Mouse (Mus musculus): ENCODE data around the gene Ddit4l. TPM values are rescaled to one million over a fixed set of nuclear protein-coding genes. Genes with fewer than 3 reads are reported as not detected.

Gene Ddit4l
- polyA plus RNA-seq, 1 experiment from 2014 or later: 7.7 TPM

DNA sequence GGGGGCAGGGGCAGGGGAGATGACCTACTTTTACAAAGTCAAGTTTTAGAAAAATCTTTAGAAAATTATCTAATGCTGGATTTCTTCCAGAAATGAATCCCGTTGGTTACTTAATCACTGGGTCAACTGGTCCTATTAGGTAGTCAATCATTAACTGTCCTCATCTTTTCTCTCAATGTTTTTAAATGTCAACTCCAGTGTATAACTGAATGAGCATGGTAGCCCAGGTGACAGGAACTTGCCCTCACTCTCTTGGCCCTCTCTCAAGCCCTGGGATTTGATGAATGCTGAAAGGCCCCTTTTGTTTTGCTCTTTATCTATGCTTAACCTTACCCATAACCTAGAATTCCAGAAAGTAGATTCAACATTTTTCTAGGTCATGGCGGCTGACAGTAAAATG, 9.4 kb upstream of the Ddit4l start:
- Histone ChIP-seq H3K27ac (ENCODE audit: low read length) (no peak overlapping the region), H3K36me3 (ENCODE audit: control insufficient read depth, insufficient read depth, low read length) (no peaks in the 10 kb centered on the region), H3K4me3 (ENCODE audit: low read depth, low read length) (no peak overlapping the region), H3K4me1 (ENCODE audit: control insufficient read depth, insufficient read depth, low read length) (no peaks in the 10 kb centered on the region), H3K9ac (ENCODE audit: low read depth, low read length) (no peak overlapping the region), H3K4me2 (ENCODE audit: low read length) (no peak overlapping the region), H3K27me3 (ENCODE audit: control insufficient read depth, insufficient read depth, low read depth, low read length) (no peaks in the 10 kb centered on the region), H3K9me3 (replicated peaks; ENCODE audit: control insufficient read depth, low read length, poor library complexity, severe bottlenecking) (no peaks in the 10 kb centered on the region)
- no peak for ATAC-seq
- 77% methylated on average over 2 of the region's 2 CpGs for WGBS

GRCm38 (mm10) chr3:137620540-137620939, 872 bp upstream of the Ddit4l start:
- Histone ChIP-seq H3K27me3 (ENCODE audit: control insufficient read depth, insufficient read depth, low read depth, low read length) (peaks cover 7% of the 10 kb centered on the region), H3K4me2 (ENCODE audit: low read length) (no peak overlapping the region), H3K27ac (ENCODE audit: low read length) (no peak overlapping the region), H3K36me3 (ENCODE audit: control insufficient read depth, insufficient read depth, low read length) (no peaks in the 10 kb centered on the region), H3K4me3 (ENCODE audit: low read depth, low read length) (no peak overlapping the region), H3K9me3 (replicated peaks; ENCODE audit: control insufficient read depth, low read length, poor library complexity, severe bottlenecking) (no peaks in the 10 kb centered on the region), H3K9ac (ENCODE audit: low read depth, low read length) (no peak overlapping the region), H3K4me1 (ENCODE audit: control insufficient read depth, insufficient read depth, low read length) (peaks cover 15% of the 10 kb centered on the region; the same call in 1 of the 2 replicates)
- WGBS: 90% methylated on average over 5 of the region's 5 CpGs
- ATAC-seq: no peak

DNA sequence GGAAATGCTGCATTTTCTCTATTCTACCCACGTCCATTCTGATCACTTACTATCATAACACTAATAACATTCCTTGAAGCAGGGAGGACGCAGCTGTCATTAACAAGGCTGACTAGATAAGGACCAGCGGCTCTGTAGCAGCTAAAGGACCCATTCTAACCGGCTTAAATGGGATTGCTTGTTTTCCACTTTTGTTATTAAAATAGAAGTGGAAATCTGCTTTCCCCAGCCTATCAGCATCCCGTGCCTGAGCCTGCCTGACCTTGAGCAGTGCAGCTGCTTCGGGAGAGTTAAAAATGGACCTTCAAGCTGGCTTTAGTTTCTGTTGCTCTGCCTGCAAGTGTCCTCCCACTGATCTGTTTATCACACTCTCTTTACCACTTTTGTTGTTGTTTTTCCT, 679 bp downstream of the Ddit4l start:
- Histone ChIP-seq H3K36me3 (ENCODE audit: control insufficient read depth, insufficient read depth, low read length) (no peaks in the 10 kb centered on the region), H3K9ac (ENCODE audit: low read depth, low read length) (no peak overlapping the region), H3K4me3 (ENCODE audit: low read depth, low read length) (no peak overlapping the region), H3K4me2 (ENCODE audit: low read length) (no peak overlapping the region), H3K9me3 (replicated peaks; ENCODE audit: control insufficient read depth, low read length, poor library complexity, severe bottlenecking) (no peaks in the 10 kb centered on the region), H3K27ac (ENCODE audit: low read length) (no peak overlapping the region), H3K27me3 (ENCODE audit: control insufficient read depth, insufficient read depth, low read depth, low read length) (peaks cover 7% of the 10 kb centered on the region), H3K4me1 (ENCODE audit: control insufficient read depth, insufficient read depth, low read length) (peaks cover 15% of the 10 kb centered on the region; the same call in 1 of the 2 replicates)
- WGBS: 12% methylated on average over 6 of the region's 6 CpGs
- no peak for ATAC-seq

DNA sequence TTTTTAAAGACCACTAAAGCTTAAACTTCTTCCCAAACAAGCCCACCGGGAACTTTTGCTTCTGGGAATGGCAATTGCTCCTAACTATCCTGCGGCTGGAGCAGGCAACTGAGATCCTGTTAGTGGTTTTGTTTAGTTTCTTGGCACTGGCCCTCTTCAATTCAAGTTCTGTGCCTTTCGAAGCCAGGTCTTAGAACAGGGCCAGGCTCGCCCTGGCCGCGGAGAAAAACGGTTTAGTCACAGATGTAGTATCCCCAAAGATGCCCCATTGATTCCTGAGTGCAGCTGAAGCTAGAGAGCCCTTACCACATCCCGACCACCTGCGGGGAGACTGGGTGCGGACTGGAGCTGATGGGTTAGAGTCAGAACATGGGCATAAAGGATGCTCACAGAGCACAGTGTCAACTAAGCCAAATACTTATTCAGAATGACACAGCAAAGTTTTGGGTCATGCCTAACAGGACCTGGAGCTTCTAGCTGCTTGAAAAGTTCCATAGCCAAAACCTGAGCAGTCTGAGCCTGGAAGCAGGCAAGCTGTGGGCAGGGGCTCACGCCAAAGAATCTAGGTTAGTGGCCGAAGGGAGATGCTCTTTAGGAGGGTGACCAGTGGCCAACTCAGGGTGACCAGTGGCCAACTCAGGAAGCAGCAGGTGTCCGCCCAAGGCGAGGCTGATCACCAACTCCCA, 1.6 kb downstream of the Ddit4l start:
- H3K4me2 ChIP-seq (ENCODE audit: low read length): peak overlapping the region; percentile 94
- peaks cover 15% of the 10 kb centered on the region; the same call in 1 of the 2 replicates for H3K4me1 ChIP-seq (ENCODE audit: control insufficient read depth, insufficient read depth, low read length)
- H3K27me3 ChIP-seq (ENCODE audit: control insufficient read depth, insufficient read depth, low read depth, low read length): peaks cover 7% of the 10 kb centered on the region
- peak overlapping the region; percentile 44 for H3K4me3 ChIP-seq (ENCODE audit: low read depth, low read length)
- ATAC-seq: peak; percentile 75
- no peak overlapping the region for H3K27ac ChIP-seq (ENCODE audit: low read length)
- H3K36me3 ChIP-seq (ENCODE audit: control insufficient read depth, insufficient read depth, low read length): no peaks in the 10 kb centered on the region
- WGBS: 18% methylated on average over 14 of the region's 14 CpGs
- H3K9ac ChIP-seq (ENCODE audit: low read depth, low read length): peak overlapping the region; percentile 56
- no peaks in the 10 kb centered on the region for H3K9me3 ChIP-seq (replicated peaks; ENCODE audit: control insufficient read depth, low read length, poor library complexity, severe bottlenecking)

- Histone ChIP-seq H3K9ac (ENCODE audit: low read depth, low read length) (peak overlapping the region; percentile 56), H3K9me3 (replicated peaks; ENCODE audit: control insufficient read depth, low read length, poor library complexity, severe bottlenecking) (no peaks in the 10 kb centered on the region), H3K27me3 (ENCODE audit: control insufficient read depth, insufficient read depth, low read depth, low read length) (peaks cover 7% of the 10 kb centered on the region), H3K4me3 (ENCODE audit: low read depth, low read length) (peak overlapping the region; percentile 44), H3K36me3 (ENCODE audit: control insufficient read depth, insufficient read depth, low read length) (no peaks in the 10 kb centered on the region), H3K27ac (ENCODE audit: low read length) (no peak overlapping the region), H3K4me1 (ENCODE audit: control insufficient read depth, insufficient read depth, low read length) (peaks cover 15% of the 10 kb centered on the region; the same call in 1 of the 2 replicates), H3K4me2 (ENCODE audit: low read length) (peak overlapping the region; percentile 94)
- WGBS: under 1% methylated on average over 46 of the region's 47 CpGs
- ATAC-seq: peak; percentile 88
These were observed 2.4 kb downstream of the Ddit4l start for GRCm38 (mm10) chr3:137623581-137624362.

- H3K9ac ChIP-seq (ENCODE audit: low read depth, low read length): no peak overlapping the region
- no peaks in the 10 kb centered on the region for H3K36me3 ChIP-seq (ENCODE audit: control insufficient read depth, insufficient read depth, low read length)
- H3K27me3 ChIP-seq (ENCODE audit: control insufficient read depth, insufficient read depth, low read depth, low read length): peaks cover 7% of the 10 kb centered on the region
- no peak overlapping the region for H3K27ac ChIP-seq (ENCODE audit: low read length)
- no peaks in the 10 kb centered on the region for H3K9me3 ChIP-seq (replicated peaks; ENCODE audit: control insufficient read depth, low read length, poor library complexity, severe bottlenecking)
- no peak overlapping the region for H3K4me3 ChIP-seq (ENCODE audit: low read depth, low read length)
- H3K4me2 ChIP-seq (ENCODE audit: low read length): no peak overlapping the region
- 63% methylated on average over 5 of the region's 5 CpGs for WGBS
- H3K4me1 ChIP-seq (ENCODE audit: control insufficient read depth, insufficient read depth, low read length): peaks cover 15% of the 10 kb centered on the region; the same call in 1 of the 2 replicates
- no peak for ATAC-seq
These were observed 3.6 kb downstream of the Ddit4l start for GRCm38 (mm10) chr3:137625054-137625453.

DNA sequence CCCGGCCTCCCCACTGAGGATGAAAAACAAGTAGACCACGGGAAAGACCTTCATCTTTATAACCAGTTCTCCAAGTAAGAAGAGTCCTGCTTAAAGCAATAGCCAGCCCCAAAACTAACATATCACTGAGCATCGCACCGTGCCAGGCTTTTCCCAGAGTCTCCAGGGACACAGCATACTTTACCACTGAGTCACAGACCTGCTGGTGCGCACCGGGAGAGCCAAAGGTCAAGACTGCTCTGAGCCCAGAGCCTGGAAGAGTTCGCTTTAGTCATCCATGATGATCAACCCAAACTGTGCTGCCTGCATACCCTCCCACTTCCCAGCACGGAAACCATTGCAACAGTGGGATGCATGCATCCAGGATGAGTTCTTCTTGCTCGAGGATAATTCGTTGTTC, 12.3 kb downstream of the Ddit4l start:
- Histone ChIP-seq H3K4me2 (ENCODE audit: low read length) (no peak overlapping the region), H3K36me3 (ENCODE audit: control insufficient read depth, insufficient read depth, low read length) (no peaks in the 10 kb centered on the region)

DNA sequence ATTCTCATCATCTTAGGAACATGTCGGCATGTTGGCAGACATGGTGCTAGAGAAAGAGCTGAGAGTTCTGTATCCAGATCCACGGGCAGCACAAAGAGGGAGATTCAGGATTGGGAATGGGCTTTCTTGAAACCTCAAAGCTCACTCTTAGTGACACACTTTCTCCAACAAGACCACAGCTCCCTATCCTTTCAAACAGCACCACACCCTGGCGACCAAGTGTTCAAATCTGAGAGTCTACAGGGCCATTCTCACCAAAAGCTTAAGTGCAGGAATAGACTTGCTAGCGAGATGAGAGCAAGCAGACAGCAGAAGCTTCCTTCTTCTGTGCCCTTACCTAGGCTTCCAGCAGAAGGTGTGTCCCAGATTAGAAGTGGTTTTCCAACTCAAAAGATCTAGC, 15.2 kb downstream of the Ddit4l start:
- Histone ChIP-seq H3K9me3 (replicated peaks; ENCODE audit: control insufficient read depth, low read length, poor library complexity, severe bottlenecking) (no peaks in the 10 kb centered on the region), H3K36me3 (ENCODE audit: control insufficient read depth, insufficient read depth, low read length) (no peaks in the 10 kb centered on the region), H3K4me2 (ENCODE audit: low read length) (no peak overlapping the region), H3K4me3 (ENCODE audit: low read depth, low read length) (no peak overlapping the region), H3K9ac (ENCODE audit: low read depth, low read length) (no peak overlapping the region), H3K4me1 (ENCODE audit: control insufficient read depth, insufficient read depth, low read length) (no peaks in the 10 kb centered on the region), H3K27me3 (ENCODE audit: control insufficient read depth, insufficient read depth, low read depth, low read length) (no peaks in the 10 kb centered on the region), H3K27ac (ENCODE audit: low read length) (no peak overlapping the region)
- ATAC-seq: no peak
- WGBS: 95% methylated on average over 4 of the region's 4 CpGs

More for the DNA sequence above, 12.3 kb downstream of the Ddit4l start:
- Histone ChIP-seq H3K9ac (ENCODE audit: low read depth, low read length) (no peak overlapping the region), H3K27me3 (ENCODE audit: control insufficient read depth, insufficient read depth, low read depth, low read length) (no peaks in the 10 kb centered on the region), H3K4me3 (ENCODE audit: low read depth, low read length) (no peak overlapping the region), H3K9me3 (replicated peaks; ENCODE audit: control insufficient read depth, low read length, poor library complexity, severe bottlenecking) (no peaks in the 10 kb centered on the region), H3K27ac (ENCODE audit: low read length) (no peak overlapping the region), H3K4me1 (ENCODE audit: control insufficient read depth, insufficient read depth, low read length) (no peaks in the 10 kb centered on the region)
- ATAC-seq: no peak
- WGBS: 86% methylated on average over 10 of the region's 10 CpGs

- ATAC-seq: no peak
- 94% methylated on average over 5 of the region's 5 CpGs for WGBS
- H3K9ac ChIP-seq (ENCODE audit: low read depth, low read length): no peak overlapping the region
These were observed 19.8 kb downstream of the Ddit4l start for GRCm38 (mm10) chr3:137641238-137641637.

More at GRCm38 (mm10) chr3:137641238-137641637, 19.8 kb downstream of the Ddit4l start:
- Histone ChIP-seq H3K4me2 (ENCODE audit: low read length) (no peak overlapping the region), H3K4me3 (ENCODE audit: low read depth, low read length) (no peak overlapping the region), H3K9me3 (replicated peaks; ENCODE audit: control insufficient read depth, low read length, poor library complexity, severe bottlenecking) (no peaks in the 10 kb centered on the region), H3K4me1 (ENCODE audit: control insufficient read depth, insufficient read depth, low read length) (no peaks in the 10 kb centered on the region), H3K27me3 (ENCODE audit: control insufficient read depth, insufficient read depth, low read depth, low read length) (no peaks in the 10 kb centered on the region), H3K27ac (ENCODE audit: low read length) (no peak overlapping the region), H3K36me3 (ENCODE audit: control insufficient read depth, insufficient read depth, low read length) (no peaks in the 10 kb centered on the region)
